Mouse (Mus musculus) midbrain, embryonic 16.5 days (tissue): ENCODE results near the gene Meaf6. TPM values are rescaled to one million over a fixed set of nuclear protein-coding genes. Genes with fewer than 3 reads are reported as not detected.
A peak's percentile ranks its signal among the peaks of the same experiment; 100 is the strongest.

Source experiments
- ATAC-seq: fragments of 200-750 bp; cut with Nextera tagmentation; 2 replicates; pipeline ENCODE4 v1.8.0; 2017; ENCODE audit warnings: moderate TSS enrichment
- H3K27ac ChIP-seq: fragments of 300-500 bp; sonication (generic); 2 replicates; pipeline ENCODE4 v1.5.1; 2014; ENCODE audit warnings: mild to moderate bottlenecking, low read length, mixed read lengths
- H3K27me3 ChIP-seq: fragments of 300-500 bp; sonication (generic); 2 replicates; pipeline ENCODE4 v1.6.1; 2014; ENCODE audit warnings: low read depth, low read length, mixed read lengths; ENCODE audit not compliant: control insufficient read depth, insufficient read depth
- H3K36me3 ChIP-seq: fragments of 300-500 bp; sonication (generic); 2 replicates; pipeline ENCODE4 v1.6.1; 2014; ENCODE audit warnings: mild to moderate bottlenecking, low read length, moderate library complexity, mixed read lengths; ENCODE audit not compliant: control insufficient read depth, insufficient read depth
- H3K4me1 ChIP-seq: fragments of 300-500 bp; sonication (generic); 2 replicates; pipeline ENCODE4 v1.6.1; 2014; ENCODE audit warnings: mild to moderate bottlenecking, low read length, mixed read lengths; ENCODE audit not compliant: control insufficient read depth, insufficient read depth
- H3K4me2 ChIP-seq: fragments of 300-500 bp; sonication (generic); 2 replicates; pipeline ENCODE4 v1.6.1; 2014; ENCODE audit warnings: mild to moderate bottlenecking, low read length, mixed read lengths
- H3K4me3 ChIP-seq: fragments of 300-500 bp; sonication (generic); 2 replicates; pipeline ENCODE4 v1.5.1; 2014; ENCODE audit warnings: low read depth, mild to moderate bottlenecking, low read length, moderate library complexity, mixed read lengths
- H3K9ac ChIP-seq: fragments of 300-500 bp; sonication (generic); 2 replicates; pipeline ENCODE4 v1.6.1; 2014; ENCODE audit warnings: low read depth, low read length, mixed read lengths
- H3K9me3 ChIP-seq: fragments of 300-500 bp; sonication (generic); replicated peaks from 2 replicates; pipeline ENCODE4 v1.6.1; 2014; ENCODE audit warnings: mild to moderate bottlenecking, low read length, mixed read lengths; ENCODE audit not compliant: control insufficient read depth, poor library complexity, severe bottlenecking
- WGBS: fragments of 180-500 bp; shearing (Covaris S2); extraction: QIAGEN DNeasy Blood & Tissue Kit; methylation state at CpG from one replicate; pipeline ENCODE4 v1.1.7; 2014; 5-methylcytosine and 5-hydroxymethylcytosine counted together
- polyA plus RNA-seq: library from polyadenylated mRNA; unstranded; fragments of >200 nt; fragmentation: Nextera tagmentation; extraction: Ambion mirVana; gene quantifications from 2 replicates; pipeline ENCODE4 v1.2.1, GENCODE M21; 2015

Meaf6 gene
- polyA plus RNA-seq, 1 experiment from 2014 or later, result 181 TPM

- Histone ChIP-seq H3K4me3 (peak within 1 kb of the TSS; percentile 57), H3K4me1 (peaks cover 3% of the 10 kb centered on the region; the same call in 1 of the 2 replicates), H3K9ac (peak within 1 kb of the TSS; percentile 69), H3K27me3 (peaks cover 14% of the 10 kb centered on the region), H3K36me3 (no peaks in the 10 kb centered on the region), H3K27ac (no peak within 1 kb of the TSS), H3K4me2 (peak within 1 kb of the TSS; percentile 96), H3K9me3 (no peaks in the 10 kb centered on the region)
- peak; percentile 79 for ATAC-seq
- WGBS, result 1% methylated on average over 61 of the region's 62 CpGs
Measured at GRCm38 (mm10) chr4:125127305-125128084, 42.6 kb downstream of the Meaf6 start, which contains the start of gene Zc3h12a. Gene Zc3h12a, minus strand, starts transcription at chr4:125127840.

DNA sequence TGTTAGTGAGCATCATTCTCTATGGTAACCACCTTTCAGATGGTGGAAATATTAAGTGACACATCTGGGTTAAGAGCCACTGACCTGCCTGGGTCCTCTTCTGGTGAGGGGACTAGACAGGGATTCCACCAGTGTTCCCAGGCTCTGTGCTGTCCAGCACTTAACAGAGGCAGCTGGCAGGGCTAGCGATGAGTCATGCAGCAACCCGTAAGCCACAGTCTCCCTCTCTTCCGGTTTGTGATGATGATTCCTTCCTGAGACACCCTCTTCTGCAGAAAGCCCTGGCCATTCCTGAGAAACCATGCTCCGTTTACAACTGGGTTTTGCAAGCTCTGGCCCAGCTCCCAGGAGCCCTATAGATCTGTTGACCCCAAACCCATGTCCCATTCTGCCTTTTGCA is 46.6 kb downstream of the Meaf6 start:
- Histone ChIP-seq H3K4me3 (no peak overlapping the region), H3K4me1 (peaks cover 3% of the 10 kb centered on the region; the same call in 1 of the 2 replicates), H3K27me3 (peaks cover 12% of the 10 kb centered on the region), H3K4me2 (no peak overlapping the region), H3K9ac (no peak overlapping the region), H3K27ac (no peak overlapping the region), H3K9me3 (no peaks in the 10 kb centered on the region), H3K36me3 (no peaks in the 10 kb centered on the region)
- no peak for ATAC-seq
- 74% methylated on average over 4 of the region's 4 CpGs for WGBS

DNA sequence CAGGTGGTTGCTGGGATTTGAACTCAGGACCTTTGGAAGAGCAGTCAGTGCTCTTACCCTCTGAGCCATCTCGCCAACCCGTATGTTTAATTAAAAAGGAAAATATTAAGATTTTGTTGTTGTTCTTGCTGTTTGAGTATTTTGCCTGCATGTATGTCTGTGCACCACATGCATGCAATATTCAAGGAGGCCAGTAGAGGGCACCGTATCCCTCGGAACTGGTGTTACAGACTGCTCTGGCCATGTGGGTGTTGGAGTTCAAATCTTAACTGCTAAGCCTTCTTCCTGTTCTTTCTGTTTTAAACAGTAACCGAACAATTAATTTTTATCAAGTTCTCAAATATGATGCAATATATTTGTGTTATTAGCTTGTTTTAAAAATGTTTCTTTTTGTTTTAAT is 47.5 kb downstream of the Meaf6 start:
- ATAC-seq, result no peak
- Histone ChIP-seq H3K36me3 (no peaks in the 10 kb centered on the region), H3K4me3 (no peak overlapping the region), H3K9me3 (no peaks in the 10 kb centered on the region), H3K27me3 (peaks cover 5% of the 10 kb centered on the region), H3K9ac (no peak overlapping the region), H3K4me2 (no peak overlapping the region), H3K4me1 (no peaks in the 10 kb centered on the region), H3K27ac (no peak overlapping the region)
- 20% methylated on average over 5 of the region's 5 CpGs for WGBS

- H3K27ac ChIP-seq, result no peak overlapping the region
- H3K27me3 ChIP-seq, result no peaks in the 10 kb centered on the region
- no peaks in the 10 kb centered on the region for H3K9me3 ChIP-seq
- H3K4me1 ChIP-seq, result no peaks in the 10 kb centered on the region
- H3K4me2 ChIP-seq, result no peak overlapping the region
- no peak overlapping the region for H3K4me3 ChIP-seq
- WGBS, result 75% methylated on average over 4 of the region's 4 CpGs
- ATAC-seq, result no peak
- H3K9ac ChIP-seq, result no peak overlapping the region
- H3K36me3 ChIP-seq, result no peaks in the 10 kb centered on the region
Measured at GRCm38 (mm10) chr4:125134192-125134591, 49.3 kb downstream of the Meaf6 start.

DNA sequence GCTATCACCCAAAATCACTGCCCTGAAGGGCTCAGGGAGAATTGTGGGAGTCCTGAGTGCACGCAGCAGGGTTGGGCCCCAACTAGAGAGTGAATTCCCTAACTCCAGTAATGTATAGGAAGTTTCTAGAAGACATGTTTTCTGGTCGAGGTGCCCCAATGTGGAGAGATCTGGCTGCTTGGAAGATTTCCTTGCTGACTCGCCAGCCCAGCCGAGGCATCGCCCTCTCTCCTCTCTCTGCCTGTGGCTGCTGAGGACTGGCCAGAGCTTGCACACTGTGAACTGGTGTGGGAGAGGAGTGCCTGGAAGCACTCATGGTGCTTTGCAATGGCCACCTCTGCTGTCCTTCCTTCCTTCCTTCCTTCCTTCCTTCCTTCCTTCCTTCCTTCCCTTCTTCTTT is 49.7 kb downstream of the Meaf6 start:
- H3K4me2 ChIP-seq, result no peak overlapping the region
- H3K36me3 ChIP-seq, result no peaks in the 10 kb centered on the region
- H3K9me3 ChIP-seq, result no peaks in the 10 kb centered on the region
- H3K27ac ChIP-seq, result no peak overlapping the region
- no peaks in the 10 kb centered on the region for H3K27me3 ChIP-seq
- H3K9ac ChIP-seq, result no peak overlapping the region
- 75% methylated on average over 5 of the region's 5 CpGs for WGBS
- no peak overlapping the region for H3K4me3 ChIP-seq
- no peaks in the 10 kb centered on the region for H3K4me1 ChIP-seq
- ATAC-seq, result no peak

DNA sequence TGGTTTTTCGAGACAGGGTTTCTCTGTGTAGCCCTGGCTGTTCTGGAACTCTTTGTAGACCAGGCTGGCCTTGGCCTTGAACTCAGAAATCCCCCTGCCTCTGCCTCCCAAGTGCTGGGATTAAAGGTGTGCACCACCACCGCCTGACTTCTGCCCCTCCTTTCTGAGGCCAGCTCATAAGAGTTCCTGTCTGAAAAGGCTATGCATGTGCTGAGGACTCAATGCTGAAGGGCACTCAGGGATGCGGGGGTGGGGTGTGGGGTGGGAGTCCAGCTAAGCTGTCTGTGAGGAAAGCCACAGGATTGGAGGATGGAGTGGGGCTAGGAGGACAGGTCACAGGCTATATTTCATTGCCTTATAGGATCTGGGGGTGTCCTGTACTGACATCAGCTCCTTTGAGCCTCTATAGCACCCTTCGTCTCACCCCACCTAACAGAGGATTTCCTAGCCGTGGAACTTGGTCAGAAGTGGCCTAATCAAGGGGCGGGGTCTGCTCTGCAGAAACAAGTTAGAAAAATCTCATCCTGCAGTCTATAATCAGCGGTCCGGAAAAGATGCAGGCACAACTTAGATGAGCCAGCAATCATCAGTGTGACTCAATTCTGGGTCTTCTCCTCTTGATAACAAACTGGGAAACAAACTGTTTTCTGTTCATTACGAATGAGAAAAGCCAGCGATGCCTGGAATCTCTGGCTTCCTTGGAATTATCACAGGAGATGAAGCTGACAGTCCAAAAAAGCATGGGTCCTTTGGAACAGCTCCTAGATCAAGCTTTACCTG is 50.3 kb downstream of the Meaf6 start:
- H3K27ac ChIP-seq, result no peak overlapping the region
- 76% methylated on average over 9 of the region's 10 CpGs for WGBS

DNA sequence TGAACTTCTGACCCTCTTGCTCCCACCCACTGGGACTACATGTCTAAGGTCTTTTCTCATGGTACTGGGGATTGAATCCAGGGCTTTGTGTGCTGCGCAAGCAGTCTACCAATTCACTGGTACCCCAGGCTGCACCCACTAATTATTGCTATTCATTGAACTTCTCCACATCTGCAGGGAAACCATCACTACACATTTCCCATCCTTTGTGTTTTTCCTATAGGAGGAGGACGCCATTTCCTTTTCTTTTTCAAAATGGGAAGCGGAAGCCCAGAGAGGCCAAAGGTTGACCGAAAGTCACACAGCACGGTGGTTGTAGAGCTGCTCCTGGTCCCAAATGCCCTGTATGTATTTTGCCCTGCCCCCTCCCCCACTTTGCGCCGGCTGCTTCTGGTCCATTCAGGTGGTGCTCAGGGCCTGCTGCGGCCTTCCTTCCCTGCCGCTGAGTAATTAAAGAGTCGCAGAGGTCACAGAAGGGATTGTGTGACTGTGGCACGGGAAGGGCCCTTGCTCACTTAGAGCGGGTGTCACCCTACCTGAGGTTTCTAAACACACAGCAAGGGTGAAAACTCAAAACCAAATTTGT is 51.5 kb downstream of the Meaf6 start:
- ATAC-seq, result no peak
- H3K9me3 ChIP-seq, result no peaks in the 10 kb centered on the region
- no peaks in the 10 kb centered on the region for H3K27me3 ChIP-seq
- H3K4me3 ChIP-seq, result no peak overlapping the region
- H3K9ac ChIP-seq, result no peak overlapping the region
- no peaks in the 10 kb centered on the region for H3K4me1 ChIP-seq
- H3K27ac ChIP-seq, result no peak overlapping the region
- no peak overlapping the region for H3K4me2 ChIP-seq
- 59% methylated on average over 12 of the region's 12 CpGs for WGBS
- H3K36me3 ChIP-seq, result no peaks in the 10 kb centered on the region

More for the DNA sequence above, 50.3 kb downstream of the Meaf6 start:
- no peaks in the 10 kb centered on the region for H3K9me3 ChIP-seq
- no peak for ATAC-seq
- H3K27me3 ChIP-seq, result no peaks in the 10 kb centered on the region
- no peak overlapping the region for H3K4me3 ChIP-seq
- no peak overlapping the region for H3K4me2 ChIP-seq
- H3K4me1 ChIP-seq, result no peaks in the 10 kb centered on the region
- no peaks in the 10 kb centered on the region for H3K36me3 ChIP-seq
- H3K9ac ChIP-seq, result no peak overlapping the region

- WGBS, result 78% methylated on average over 7 of the region's 7 CpGs
Measured at GRCm38 (mm10) chr4:125138321-125138720, 53.4 kb downstream of the Meaf6 start.

GRCm38 (mm10) chr4:125144211-125144610 is 59.3 kb downstream of the Meaf6 start:
- 81% methylated on average over 5 of the region's 5 CpGs for WGBS
- Histone ChIP-seq H3K27me3 (no peaks in the 10 kb centered on the region), H3K9me3 (no peaks in the 10 kb centered on the region), H3K27ac (no peak overlapping the region), H3K4me3 (no peak overlapping the region), H3K36me3 (no peaks in the 10 kb centered on the region), H3K4me2 (no peak overlapping the region), H3K9ac (no peak overlapping the region), H3K4me1 (peaks cover 9% of the 10 kb centered on the region; the same call in 1 of the 2 replicates)
- ATAC-seq, result no peak

More at GRCm38 (mm10) chr4:125138321-125138720, 53.4 kb downstream of the Meaf6 start:
- H3K27me3 ChIP-seq, result no peaks in the 10 kb centered on the region
- no peaks in the 10 kb centered on the region for H3K9me3 ChIP-seq
- H3K36me3 ChIP-seq, result no peaks in the 10 kb centered on the region
- ATAC-seq, result no peak
- H3K4me2 ChIP-seq, result no peak overlapping the region
- no peak overlapping the region for H3K4me3 ChIP-seq
- no peak overlapping the region for H3K27ac ChIP-seq
- no peaks in the 10 kb centered on the region for H3K4me1 ChIP-seq
- no peak overlapping the region for H3K9ac ChIP-seq
